Mouse (Mus musculus): Measurements from ENCODE around the gene Gtdc1.

DNA sequence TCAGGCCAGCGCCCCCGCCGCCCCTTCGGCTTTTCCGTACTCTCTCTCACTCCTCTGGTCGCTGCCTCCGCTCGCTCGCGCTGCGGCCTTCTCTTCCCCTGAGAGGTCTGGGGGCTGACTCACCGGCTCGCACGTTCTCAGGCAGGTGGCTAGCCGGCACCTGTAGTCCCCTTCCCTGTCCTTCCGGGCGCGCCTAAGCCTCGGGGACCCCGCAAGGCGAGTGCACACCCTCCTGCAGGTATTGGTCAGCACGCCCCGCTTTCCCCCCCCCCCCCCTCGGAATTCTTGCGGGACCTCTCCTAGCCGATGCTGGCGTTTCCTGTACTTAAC is at the start of gene Gtdc1:
- TF ChIP-seq CTCF (IDR thresholded peaks at IDR 0.05; ENCODE audit: low read depth, low read length) (no peak), GATA1 (IDR thresholded peaks at IDR 0.05; ENCODE audit: borderline replicate concordance, low read length) (no peak), TAL1 (conservative IDR thresholded peaks at IDR 0.05; ENCODE audit: low read depth, low read length) (no peak), GATA2 (IDR thresholded peaks at IDR 0.05; ENCODE audit: borderline replicate concordance, low read depth, low read length) (no peak), POLR2AphosphoS5 (IDR thresholded peaks at IDR 0.05; ENCODE audit: insufficient replicate concordance, low read depth, low read length) (no peak)

All from G1E (cell line).